Mouse (Mus musculus) kidney, postnatal 14 days (tissue): Measurements from ENCODE around the gene Fam19a2.

Source experiments
- DNase-seq: peaks from one replicate; pipeline ENCODE4 v3.0.0; 2022; ENCODE audit warnings: mixed read lengths

Gene Fam19a2

GRCm38 (mm10) chr10:123751676-123752280 is 488.0 kb downstream of the Fam19a2 start:
- no peak for DNase-seq

GRCm38 (mm10) chr10:123752755-123753154 is 489.0 kb downstream of the Fam19a2 start:
- no peak for DNase-seq

- no peak for DNase-seq
These were observed 490.2 kb downstream of the Fam19a2 start for GRCm38 (mm10) chr10:123753996-123754395.

GRCm38 (mm10) chr10:123789374-123789773 is 525.6 kb downstream of the Fam19a2 start:
- DNase-seq = no peak
